Mouse (Mus musculus): Measurements from ENCODE around the gene Fam50a. TPM values are rescaled to one million over a fixed set of nuclear protein-coding genes. Genes with fewer than 3 reads are reported as not detected.
"Not testable (repeated sequence)": the region's sequence is repeated elsewhere in the genome, so short reads cannot be mapped to it uniquely, and the experiment has no call there.

The Fam50a gene
- total and polyA plus RNA-seq, 2 experiments from 2014 or later = 16.8 to 64.3 TPM

GRCm38 (mm10) chrX:74330166-74330930 is 17.5 kb downstream of the Fam50a start:
- H3K4me1 ChIP-seq (ENCODE audit: insufficient read depth) = peaks cover 8% of the 10 kb centered on the region; the same call in 1 of the 2 replicates
- ATAC-seq = no peak
- peak overlapping the region; percentile 65; the same call in 1 of the 2 replicates for H3K9ac ChIP-seq
- peak overlapping the region; percentile 48 for H3K4me3 ChIP-seq (ENCODE audit: low read depth, low read length)
- WGBS = 15% methylated on average over 2 of the region's 2 CpGs
- no peak for DNase-seq
- H3K27ac ChIP-seq (ENCODE audit: low read depth, low read length) = peak overlapping the region; percentile 85
- no peaks in the 10 kb centered on the region for H3K9me3 ChIP-seq (ENCODE audit: low read length)
- no peaks in the 10 kb centered on the region for H3K27me3 ChIP-seq (ENCODE audit: insufficient read depth, low read length)
- no peak for TF ChIP-seq CTCF (IDR thresholded peaks at IDR 0.05; ENCODE audit: low read depth)
- H3K4me2 ChIP-seq (ENCODE audit: low read depth) = peak overlapping the region; percentile 55
- H3K36me3 ChIP-seq (ENCODE audit: insufficient read depth) = 0 out of 2 replicates have a peak, but pooled peaks cover 6% of the 10 kb centered on the region

- Histone ChIP-seq H3K36me3 (ENCODE audit: insufficient read depth) (no peaks in the 10 kb centered on the region), H3K27me3 (ENCODE audit: insufficient read depth, low read length) (no peaks in the 10 kb centered on the region), H3K4me3 (ENCODE audit: low read depth, low read length) (peak overlapping the region; percentile 35), H3K27ac (ENCODE audit: low read depth, low read length) (peak overlapping the region; percentile 66), H3K9ac (peak overlapping the region; percentile 54), H3K9me3 (ENCODE audit: low read length) (no peaks in the 10 kb centered on the region), H3K4me1 (ENCODE audit: insufficient read depth) (no peaks in the 10 kb centered on the region), H3K4me2 (ENCODE audit: low read depth) (peak overlapping the region; percentile 51)
- DNase-seq (peak; percentile 9), ATAC-seq (peak; percentile 74)
- WGBS = 39% methylated on average over 13 of the region's 13 CpGs
- no peak for TF ChIP-seq CTCF (IDR thresholded peaks at IDR 0.05; ENCODE audit: low read depth)
Measured at GRCm38 (mm10) chrX:74352645-74353466, 40.0 kb downstream of the Fam50a start.

GRCm38 (mm10) chrX:74353467-74353770 is 40.6 kb downstream of the Fam50a start, which contains the start of gene Lage3:
Gene Lage3 (minus strand): TSS chrX:74353618.
- peak; percentile 94 for ATAC-seq
- peak within 1 kb of the TSS; percentile 66 for H3K27ac ChIP-seq (ENCODE audit: low read depth, low read length)
- DNase-seq = peak; percentile 87
- WGBS = 46% methylated on average over 11 of the region's 22 CpGs
- no peak for TF ChIP-seq CTCF (IDR thresholded peaks at IDR 0.05; ENCODE audit: low read depth)
- peak within 1 kb of the TSS; percentile 54 for H3K9ac ChIP-seq
- peak within 1 kb of the TSS; percentile 51 for H3K4me2 ChIP-seq (ENCODE audit: low read depth)
- no peaks in the 10 kb centered on the region for H3K27me3 ChIP-seq (ENCODE audit: insufficient read depth, low read length)
- H3K36me3 ChIP-seq (ENCODE audit: insufficient read depth) = no peaks in the 10 kb centered on the region
- H3K4me3 ChIP-seq (ENCODE audit: low read depth, low read length) = peak within 1 kb of the TSS; percentile 35
- H3K4me1 ChIP-seq (ENCODE audit: insufficient read depth) = no peaks in the 10 kb centered on the region
- H3K9me3 ChIP-seq (ENCODE audit: low read length) = no peaks in the 10 kb centered on the region

GRCm38 (mm10) chrX:74357069-74357468 is 44.2 kb downstream of the Fam50a start:
- WGBS = 90% methylated on average over 3 of the region's 3 CpGs
- H3K9ac ChIP-seq; H3K27ac ChIP-seq (ENCODE audit: low read depth, low read length); H3K4me3 ChIP-seq (ENCODE audit: low read depth, low read length); H3K36me3 ChIP-seq (ENCODE audit: insufficient read depth); ATAC-seq; H3K4me2 ChIP-seq (ENCODE audit: low read depth); H3K9me3 ChIP-seq (ENCODE audit: low read length); H3K27me3 ChIP-seq (ENCODE audit: insufficient read depth, low read length); H3K4me1 ChIP-seq (ENCODE audit: insufficient read depth); DNase-seq: not testable (repeated sequence)

- Histone ChIP-seq H3K4me1 (ENCODE audit: insufficient read depth) (no peaks in the 10 kb centered on the region), H3K4me2 (ENCODE audit: low read depth) (no peak overlapping the region), H3K9ac (no peak overlapping the region), H3K36me3 (ENCODE audit: insufficient read depth) (no peaks in the 10 kb centered on the region), H3K4me3 (ENCODE audit: low read depth, low read length) (no peak overlapping the region), H3K27ac (ENCODE audit: low read depth, low read length) (no peak overlapping the region), H3K27me3 (ENCODE audit: insufficient read depth, low read length) (no peaks in the 10 kb centered on the region), H3K9me3 (ENCODE audit: low read length) (no peaks in the 10 kb centered on the region)
- no peak for DNase-seq
- ATAC-seq = no peak
- 59% methylated on average over 11 of the region's 11 CpGs for WGBS
- TF ChIP-seq CTCF (IDR thresholded peaks at IDR 0.05; ENCODE audit: low read depth) = no peak
Measured at GRCm38 (mm10) chrX:74359171-74359570, 46.3 kb downstream of the Fam50a start.

GRCm38 (mm10) chrX:74367512-74367911 is 54.7 kb downstream of the Fam50a start:
- DNase-seq (no peak), ATAC-seq (no peak)
- Histone ChIP-seq H3K9ac (peak overlapping the region; percentile 70), H3K4me2 (ENCODE audit: low read depth) (peak overlapping the region; percentile 58), H3K9me3 (ENCODE audit: low read length) (no peaks in the 10 kb centered on the region), H3K4me3 (ENCODE audit: low read depth, low read length) (peak overlapping the region; percentile 48), H3K4me1 (ENCODE audit: insufficient read depth) (no peaks in the 10 kb centered on the region), H3K36me3 (ENCODE audit: insufficient read depth) (no peaks in the 10 kb centered on the region), H3K27me3 (ENCODE audit: insufficient read depth, low read length) (no peaks in the 10 kb centered on the region), H3K27ac (ENCODE audit: low read depth, low read length) (0 out of 2 replicates have a peak overlapping the region, but pooled peaks have one; percentile 82)
- 64% methylated on average over 10 of the region's 10 CpGs for WGBS
- TF ChIP-seq CTCF (IDR thresholded peaks at IDR 0.05; ENCODE audit: low read depth) = no peak
